Mouse (Mus musculus): ENCODE measurements at regions not wholly inside any gene's neighbourhood (a gene's known extent, or its start where the extent isn't known, plus 50 kb on each side); places are given as distances from the start of the nearest gene placed in this dataset.

DNA sequence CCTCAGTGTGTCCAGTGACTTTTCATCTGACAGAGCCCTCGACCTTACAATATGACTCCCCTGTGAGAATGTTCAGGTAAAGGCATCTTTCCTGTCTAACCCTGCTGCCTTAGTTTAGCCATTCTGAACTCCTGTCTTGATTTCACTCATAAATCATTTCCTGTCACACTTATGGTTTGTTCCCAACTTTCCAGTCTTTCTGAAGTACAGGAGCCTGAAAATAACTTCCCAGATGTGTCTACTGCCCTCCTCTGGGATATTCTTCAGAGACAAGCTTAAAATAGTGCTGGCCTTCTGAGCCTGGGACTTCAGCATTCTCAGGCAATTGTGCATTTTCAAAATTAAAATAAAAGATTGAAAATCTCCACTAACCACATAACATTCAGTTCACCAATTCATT, 204.1 kb downstream of the Car2 start:
- DNase-seq (ENCODE audit: low spot score) (no peak), ATAC-seq (ENCODE audit: insufficient read depth, low read depth) (no peak)
- H3K27me3 ChIP-seq (ENCODE audit: control insufficient read depth, insufficient read depth, low read length) = no peaks in the 10 kb centered on the region
- H3K27ac ChIP-seq (ENCODE audit: low read depth) = no peak overlapping the region
- H3K4me2 ChIP-seq (ENCODE audit: low read depth, low read length) = no peak overlapping the region
- H3K9ac ChIP-seq (replicated peaks; ENCODE audit: low read depth, low read length) = no peak overlapping the region
- H3K9me3 ChIP-seq (replicated peaks; ENCODE audit: control insufficient read depth, low read length) = no peaks in the 10 kb centered on the region
- H3K4me1 ChIP-seq (ENCODE audit: control insufficient read depth, insufficient read depth) = no peaks in the 10 kb centered on the region
- WGBS = 77% methylated on average over 1 of the region's 1 CpGs
- TF ChIP-seq CTCF (IDR thresholded peaks at IDR 0.05; ENCODE audit: low read depth) = 0 out of 2 replicates have a peak, but pooled peaks have one; percentile 18
- TF ChIP-seq EP300 (IDR thresholded peaks at IDR 0.05; ENCODE audit: low read depth) = no peak
- no peak overlapping the region for H3K4me3 ChIP-seq (ENCODE audit: low read depth, low read length)
- no peaks in the 10 kb centered on the region for H3K36me3 ChIP-seq (replicated peaks; ENCODE audit: control insufficient read depth, insufficient read depth, low read length)

DNA sequence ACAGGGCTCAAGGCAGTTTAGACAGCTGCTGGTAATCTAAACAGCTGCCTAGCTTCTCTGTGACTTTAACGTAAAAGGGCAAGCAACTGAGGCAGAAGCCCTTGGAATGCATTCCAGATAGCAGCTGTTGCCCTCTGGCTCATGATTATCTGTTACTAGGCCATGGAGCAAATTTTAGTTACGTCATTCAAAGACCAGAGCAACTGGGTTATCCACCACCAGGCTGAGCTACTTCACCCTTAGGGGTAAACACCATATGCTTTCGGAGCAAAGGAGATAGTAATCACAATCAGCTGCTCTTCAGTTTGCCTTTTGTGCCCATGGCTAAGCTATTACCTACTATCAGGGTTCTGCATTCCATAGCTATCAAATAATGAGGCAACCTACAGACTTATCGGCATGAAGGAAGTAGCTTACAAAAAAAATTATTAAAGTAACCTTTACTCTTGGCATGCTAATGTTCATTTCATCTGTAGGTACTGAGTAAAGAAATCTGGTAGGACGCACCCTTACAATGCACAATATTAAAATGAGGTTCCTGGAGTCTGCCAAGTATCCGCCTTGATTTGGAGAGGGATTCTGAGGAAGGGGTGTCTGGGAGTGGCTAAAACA, 212.2 kb downstream of the Car2 start:
- no peaks in the 10 kb centered on the region for H3K27me3 ChIP-seq (ENCODE audit: control insufficient read depth, insufficient read depth, low read length)
- no peaks in the 10 kb centered on the region for H3K4me1 ChIP-seq (ENCODE audit: control insufficient read depth, insufficient read depth)
- WGBS = 41% methylated on average over 6 of the region's 6 CpGs
- DNase-seq (ENCODE audit: low spot score) = no peak
- no peak overlapping the region for H3K9ac ChIP-seq (replicated peaks; ENCODE audit: low read depth, low read length)
- TF ChIP-seq CTCF (IDR thresholded peaks at IDR 0.05; ENCODE audit: low read depth) (no peak), EP300 (IDR thresholded peaks at IDR 0.05; ENCODE audit: low read depth) (no peak)
- H3K4me3 ChIP-seq (ENCODE audit: low read depth, low read length) = no peak overlapping the region
- no peak for ATAC-seq (ENCODE audit: insufficient read depth, low read depth)
- no peaks in the 10 kb centered on the region for H3K36me3 ChIP-seq (replicated peaks; ENCODE audit: control insufficient read depth, insufficient read depth, low read length)
- no peaks in the 10 kb centered on the region for H3K9me3 ChIP-seq (replicated peaks; ENCODE audit: control insufficient read depth, low read length)
- no peak overlapping the region for H3K27ac ChIP-seq (ENCODE audit: low read depth)
- no peak overlapping the region for H3K4me2 ChIP-seq (ENCODE audit: low read depth, low read length)

DNA sequence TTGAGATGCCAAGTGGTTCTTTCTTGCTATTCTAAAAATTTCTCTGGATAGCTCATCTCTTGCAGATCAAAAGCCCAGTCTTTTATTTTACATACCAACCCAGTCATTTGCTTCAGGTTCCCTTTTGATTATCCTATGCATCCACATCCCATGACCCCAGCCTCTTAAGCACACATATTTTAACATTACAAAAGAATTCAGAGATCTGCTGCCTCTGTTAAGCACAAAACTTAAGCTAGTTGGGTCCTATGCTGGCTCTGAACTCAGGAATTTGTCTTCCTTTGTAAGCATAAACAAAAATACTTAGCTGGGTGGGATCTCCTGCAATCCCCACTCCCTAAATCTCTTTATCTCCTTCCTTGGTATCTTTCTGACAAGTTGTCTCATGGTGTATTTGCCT, 212.9 kb downstream of the Car2 start:
- H3K36me3 ChIP-seq (replicated peaks; ENCODE audit: control insufficient read depth, insufficient read depth, low read length) = no peaks in the 10 kb centered on the region

DNA sequence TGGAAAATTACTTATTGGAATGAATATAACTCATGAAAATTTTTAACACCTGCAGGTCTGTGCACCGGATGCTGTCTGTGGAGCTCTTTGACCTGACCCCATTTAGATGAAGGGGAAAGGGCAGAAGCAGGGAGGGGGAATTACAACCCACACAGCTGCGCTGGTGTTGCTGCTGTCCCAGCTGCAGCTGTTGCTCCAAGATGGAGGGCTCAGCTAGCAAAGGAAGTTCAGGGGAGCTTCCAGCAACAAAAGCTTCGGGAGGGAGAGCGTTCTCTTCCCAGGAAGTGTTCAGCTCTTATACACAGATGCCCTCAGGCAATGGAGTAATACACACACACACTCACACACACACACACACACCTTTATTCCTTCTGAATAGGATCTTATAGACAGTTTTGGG, 219.6 kb downstream of the Car2 start:
- no peak for ATAC-seq (ENCODE audit: insufficient read depth, low read depth)
- Histone ChIP-seq H3K36me3 (replicated peaks; ENCODE audit: control insufficient read depth, insufficient read depth, low read length) (no peaks in the 10 kb centered on the region), H3K9me3 (replicated peaks; ENCODE audit: control insufficient read depth, low read length) (no peaks in the 10 kb centered on the region), H3K4me1 (ENCODE audit: control insufficient read depth, insufficient read depth) (no peaks in the 10 kb centered on the region), H3K27ac (ENCODE audit: low read depth) (no peak overlapping the region), H3K27me3 (ENCODE audit: control insufficient read depth, insufficient read depth, low read length) (no peaks in the 10 kb centered on the region), H3K9ac (replicated peaks; ENCODE audit: low read depth, low read length) (no peak overlapping the region), H3K4me2 (ENCODE audit: low read depth, low read length) (no peak overlapping the region), H3K4me3 (ENCODE audit: low read depth, low read length) (no peak overlapping the region)
- TF ChIP-seq EP300 (IDR thresholded peaks at IDR 0.05; ENCODE audit: low read depth) (no peak), CTCF (IDR thresholded peaks at IDR 0.05; ENCODE audit: low read depth) (no peak)
- WGBS = 69% methylated on average over 4 of the region's 4 CpGs
- no peak for DNase-seq (ENCODE audit: low spot score)

More for the DNA sequence above, 212.9 kb downstream of the Car2 start:
- DNase-seq (ENCODE audit: low spot score) (no peak), ATAC-seq (ENCODE audit: insufficient read depth, low read depth) (no peak)
- H3K4me1 ChIP-seq (ENCODE audit: control insufficient read depth, insufficient read depth) = no peaks in the 10 kb centered on the region
- H3K9ac ChIP-seq (replicated peaks; ENCODE audit: low read depth, low read length) = no peak overlapping the region
- no peak overlapping the region for H3K27ac ChIP-seq (ENCODE audit: low read depth)
- no peaks in the 10 kb centered on the region for H3K9me3 ChIP-seq (replicated peaks; ENCODE audit: control insufficient read depth, low read length)
- H3K4me3 ChIP-seq (ENCODE audit: low read depth, low read length) = no peak overlapping the region
- TF ChIP-seq EP300 (IDR thresholded peaks at IDR 0.05; ENCODE audit: low read depth) (no peak), CTCF (IDR thresholded peaks at IDR 0.05; ENCODE audit: low read depth) (no peak)
- no peak overlapping the region for H3K4me2 ChIP-seq (ENCODE audit: low read depth, low read length)
- no peaks in the 10 kb centered on the region for H3K27me3 ChIP-seq (ENCODE audit: control insufficient read depth, insufficient read depth, low read length)

DNA sequence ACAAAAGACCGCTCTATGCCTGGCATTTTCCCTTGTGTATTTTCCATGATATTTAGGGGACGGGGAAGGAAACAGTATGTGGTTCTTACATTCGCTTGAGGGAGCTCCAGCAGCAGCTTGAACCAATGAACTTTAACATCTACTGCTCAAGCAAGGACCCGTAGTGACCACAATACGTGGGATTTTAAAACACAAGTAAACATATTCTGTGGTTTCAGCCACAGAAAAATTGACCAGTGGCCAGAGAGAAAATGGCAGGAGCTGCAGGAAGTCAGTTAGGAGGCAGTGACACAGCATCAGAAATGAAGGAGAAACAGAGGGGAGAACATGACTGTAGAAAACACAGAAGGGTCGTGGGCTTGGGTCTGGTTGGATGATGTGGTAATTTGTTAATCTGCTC, 220.2 kb downstream of the Car2 start:
- Histone ChIP-seq H3K4me3 (ENCODE audit: low read depth, low read length) (no peak overlapping the region), H3K9ac (replicated peaks; ENCODE audit: low read depth, low read length) (no peak overlapping the region), H3K4me1 (ENCODE audit: control insufficient read depth, insufficient read depth) (no peaks in the 10 kb centered on the region), H3K9me3 (replicated peaks; ENCODE audit: control insufficient read depth, low read length) (no peaks in the 10 kb centered on the region), H3K36me3 (replicated peaks; ENCODE audit: control insufficient read depth, insufficient read depth, low read length) (no peaks in the 10 kb centered on the region), H3K27me3 (ENCODE audit: control insufficient read depth, insufficient read depth, low read length) (no peaks in the 10 kb centered on the region), H3K27ac (ENCODE audit: low read depth) (no peak overlapping the region), H3K4me2 (ENCODE audit: low read depth, low read length) (no peak overlapping the region)
- DNase-seq (ENCODE audit: low spot score) (no peak), ATAC-seq (ENCODE audit: insufficient read depth, low read depth) (no peak)
- TF ChIP-seq EP300 (IDR thresholded peaks at IDR 0.05; ENCODE audit: low read depth) = no peak
- TF ChIP-seq CTCF (IDR thresholded peaks at IDR 0.05; ENCODE audit: low read depth) = no peak
- 81% methylated on average over 6 of the region's 6 CpGs for WGBS

DNA sequence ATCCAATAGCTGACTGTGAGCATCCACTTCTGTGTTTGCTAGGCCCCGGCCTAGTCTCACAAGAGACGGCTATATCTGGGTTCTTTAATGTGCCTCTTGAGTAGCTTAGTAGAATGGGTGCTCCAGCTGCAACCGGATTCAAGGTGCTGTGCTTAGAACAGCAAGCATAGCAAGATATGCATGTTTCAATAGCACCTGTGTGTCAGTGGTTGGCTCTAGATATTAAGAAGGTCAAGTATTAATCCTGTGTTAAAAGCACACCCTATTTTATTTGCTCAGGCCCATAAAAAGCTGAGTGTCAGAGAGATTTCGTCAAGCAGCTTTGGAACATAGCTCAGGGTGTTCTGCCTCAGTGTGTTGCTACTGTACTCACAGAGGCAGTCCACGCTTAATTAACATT, 221.2 kb downstream of the Car2 start:
- Histone ChIP-seq H3K9ac (replicated peaks; ENCODE audit: low read depth, low read length) (no peak overlapping the region), H3K36me3 (replicated peaks; ENCODE audit: control insufficient read depth, insufficient read depth, low read length) (no peaks in the 10 kb centered on the region), H3K27ac (ENCODE audit: low read depth) (no peak overlapping the region), H3K4me1 (ENCODE audit: control insufficient read depth, insufficient read depth) (no peaks in the 10 kb centered on the region), H3K27me3 (ENCODE audit: control insufficient read depth, insufficient read depth, low read length) (no peaks in the 10 kb centered on the region), H3K4me2 (ENCODE audit: low read depth, low read length) (no peak overlapping the region), H3K4me3 (ENCODE audit: low read depth, low read length) (no peak overlapping the region), H3K9me3 (replicated peaks; ENCODE audit: control insufficient read depth, low read length) (no peaks in the 10 kb centered on the region)
- no peak for TF ChIP-seq EP300 (IDR thresholded peaks at IDR 0.05; ENCODE audit: low read depth)
- no peak for TF ChIP-seq CTCF (IDR thresholded peaks at IDR 0.05; ENCODE audit: low read depth)
- DNase-seq (ENCODE audit: low spot score) (no peak), ATAC-seq (ENCODE audit: insufficient read depth, low read depth) (no peak)
- WGBS = 82% methylated on average over 5 of the region's 5 CpGs

All from heart, postnatal 0 days (tissue).